Comparison of ENCODE assay signal across 27 mouse cellular contexts in the genomic region with DNA sequence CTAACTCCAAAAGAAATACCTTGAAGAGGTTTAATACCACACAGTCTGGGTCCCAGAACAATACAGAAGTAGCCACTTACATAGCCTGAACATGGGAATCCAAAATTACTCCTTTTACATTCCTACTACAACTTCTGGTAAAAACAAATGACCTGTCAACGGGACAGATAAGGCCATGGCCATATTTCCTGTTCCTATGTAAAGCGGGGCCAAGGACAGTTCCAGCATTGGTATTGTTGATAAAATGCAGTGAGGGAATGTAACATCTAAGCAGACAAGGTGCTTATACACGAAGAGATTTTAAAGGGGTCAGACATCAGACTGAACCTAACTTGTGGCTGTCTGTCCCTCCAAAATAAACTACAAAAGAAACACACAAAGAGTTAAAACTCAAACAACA.
DNase-seq lines count a peak whose midpoint lies in the region; ATAC-seq lines count a peak whose summit lies in the region.
"Had no signal": no experiment of that assay in that cellular context is flagged by ENCODE, and none has a peak within 500 bp of the region (broad histone marks: within the 10 kb centered on the region; RNA-seq: fewer than 3 reads in every experiment).

No protein-coding gene starts in this region.

- H3K4me1 ChIP-seq in heart, embryonic 12.5 days (replicated peaks), result peaks cover 10% of the 10 kb centered on the region
- H3K4me1 ChIP-seq in liver, embryonic 11.5 days (replicated peaks; ENCODE audit: control insufficient read depth, insufficient read depth, low read length), result no peaks in the 10 kb centered on the region
- peaks cover 52% of the 10 kb centered on the region for H3K4me1 ChIP-seq in megakaryocyte, embryonic 14.5 days
- H3K4me1 ChIP-seq: embryonic facial prominence, embryonic 12.5 days; embryonic facial prominence, embryonic 15.5 days had no signal

- intact Hi-C loops in heart, postnatal 25 days (cut with DNase I), result no loop called here

- no peak overlapping the region for H3K9ac ChIP-seq in heart, embryonic 12.5 days
- H3K9ac ChIP-seq in liver, embryonic 11.5 days (ENCODE audit: low read depth, low read length), result no peak overlapping the region
- H3K9ac ChIP-seq: embryonic facial prominence, embryonic 12.5 days; embryonic facial prominence, embryonic 15.5 days; forebrain, postnatal 0 days; hindbrain, embryonic 14.5 days had no signal

- no peaks in the 10 kb centered on the region for H3K27me3 ChIP-seq in heart, embryonic 12.5 days (replicated peaks)
- no peaks in the 10 kb centered on the region for H3K27me3 ChIP-seq in liver, embryonic 11.5 days (replicated peaks; ENCODE audit: control insufficient read depth, insufficient read depth, low read length)
- H3K27me3 ChIP-seq in megakaryocyte, embryonic 14.5 days (replicated peaks), result no peaks in the 10 kb centered on the region
- H3K27me3 ChIP-seq: CH12.LX; embryonic facial prominence, embryonic 12.5 days; embryonic facial prominence, embryonic 15.5 days had no signal

- H3K4me3 ChIP-seq in heart, embryonic 12.5 days, result no peak overlapping the region
- H3K4me3 ChIP-seq in liver, embryonic 11.5 days (ENCODE audit: low read depth, low read length), result no peak overlapping the region
- peak overlapping the region; percentile 62 for H3K4me3 ChIP-seq in megakaryocyte, embryonic 14.5 days (replicated peaks)
- H3K4me3 ChIP-seq: embryonic facial prominence, embryonic 12.5 days; embryonic facial prominence, embryonic 15.5 days; gastrocnemius, adult 2 months had no signal

- H3K27ac ChIP-seq in heart, embryonic 12.5 days (ENCODE audit: poor library complexity, severe bottlenecking), result peak overlapping the region; percentile 27; the same call in 1 of the 2 replicates
- H3K27ac ChIP-seq in liver, embryonic 11.5 days (ENCODE audit: low read depth, low read length), result no peak overlapping the region
- H3K27ac ChIP-seq: embryonic facial prominence, embryonic 12.5 days; embryonic facial prominence, embryonic 15.5 days; gastrocnemius, adult 2 months; hindbrain, embryonic 14.5 days; hindbrain, postnatal 0 days had no signal

- no peak overlapping the region for H3K4me2 ChIP-seq in heart, embryonic 12.5 days
- no peak overlapping the region for H3K4me2 ChIP-seq in liver, embryonic 11.5 days
- H3K4me2 ChIP-seq: embryonic facial prominence, embryonic 12.5 days; embryonic facial prominence, embryonic 15.5 days; hindbrain, embryonic 14.5 days had no signal

- peak; percentile 66; the same call in 1 of the 2 replicates for ATAC-seq in heart, embryonic 12.5 days (ENCODE audit: insufficient number of reproducible peaks, low FRiP score)
- 0 out of 2 replicates have a peak, but pooled peaks have one; percentile 33 for ATAC-seq in liver, embryonic 11.5 days (replicated peaks; ENCODE audit: low FRiP score)
- no peak for ATAC-seq in megakaryocyte, adult 5-6 weeks (ENCODE audit: poor library complexity, severe bottlenecking)
- ATAC-seq: forebrain, embryonic 14.5 days; forebrain, postnatal 0 days; hindbrain, postnatal 0 days; inflammation-experienced regulatory T-cells, adult 6 months had no signal

- no peaks in the 10 kb centered on the region for H3K9me3 ChIP-seq in heart, embryonic 12.5 days (replicated peaks)
- no peaks in the 10 kb centered on the region for H3K9me3 ChIP-seq in liver, embryonic 11.5 days (ENCODE audit: control insufficient read depth, low read length)
- H3K9me3 ChIP-seq in megakaryocyte, embryonic 14.5 days, result no peaks in the 10 kb centered on the region
- H3K9me3 ChIP-seq: embryonic facial prominence, embryonic 12.5 days; embryonic facial prominence, embryonic 15.5 days; G1E had no signal

- DNase-seq in heart, postnatal 25 days (ENCODE audit: low spot score), result no peak
- no peak for DNase-seq in liver, embryonic 11.5 days (ENCODE audit: low spot score)
- DNase-seq in liver, result no peak
- DNase-seq in Muller cell, postnatal 12 days (ENCODE audit: inconsistent ontology term), result no peak
- DNase-seq: adrenal gland, adult 2 months; adrenal gland, postnatal 14 days; B cell, adult 2 months; cerebellum, adult 11 months; cerebellum, adult 2 months; cerebellum, adult 9-11 months; cerebellum, postnatal 25 days; forebrain, postnatal 0 days; gastrocnemius, adult 2 months; gastrocnemius, postnatal 14 days; heart, adult 11 months; heart, postnatal 4 days had no signal

- H3K36me3 ChIP-seq in heart, embryonic 12.5 days, result peaks cover 9% of the 10 kb centered on the region
- H3K36me3 ChIP-seq in liver, embryonic 11.5 days (ENCODE audit: control insufficient read depth, insufficient read depth, low read length), result no peaks in the 10 kb centered on the region
- peaks cover 20% of the 10 kb centered on the region for H3K36me3 ChIP-seq in megakaryocyte, embryonic 14.5 days (replicated peaks; ENCODE audit: low read length)
- H3K36me3 ChIP-seq: embryonic facial prominence, embryonic 15.5 days had no signal

- 27% methylated on average over 3 of the region's 3 CpGs for WGBS in heart, embryonic 12.5 days
- WGBS in liver, embryonic 11.5 days, result 23% methylated on average over 3 of the region's 3 CpGs
